Mouse (Mus musculus): ENCODE measurements at regions not wholly inside any gene's neighbourhood (a gene's known extent, or its start where the extent isn't known, plus 50 kb on each side); places are given as distances from the start of the nearest gene placed in this dataset.

- no peaks in the 10 kb centered on the region for H3K27me3 ChIP-seq (replicated peaks; ENCODE audit: control insufficient read depth, insufficient read depth, low read length)
- no peaks in the 10 kb centered on the region for H3K36me3 ChIP-seq (ENCODE audit: control insufficient read depth, insufficient read depth, low read length)
- no peak overlapping the region for H3K27ac ChIP-seq (ENCODE audit: low read length)
- H3K9me3 ChIP-seq (ENCODE audit: control insufficient read depth, low read length) = no peaks in the 10 kb centered on the region
- WGBS = 52% methylated on average over 3 of the region's 3 CpGs
- ATAC-seq = no peak
- H3K9ac ChIP-seq (ENCODE audit: low read depth, low read length) = no peak overlapping the region
- no peak overlapping the region for H3K4me2 ChIP-seq (ENCODE audit: low read depth, low read length)
- no peak overlapping the region for H3K4me3 ChIP-seq (ENCODE audit: low read length)
- no peaks in the 10 kb centered on the region for H3K4me1 ChIP-seq (ENCODE audit: control insufficient read depth, insufficient read depth, low read length)
These were observed 87.3 kb upstream of the Arsj start for GRCm38 (mm10) chr3:126276008-126276700.

- H3K4me2 ChIP-seq (ENCODE audit: low read depth, low read length) = no peak overlapping the region
- H3K4me1 ChIP-seq (ENCODE audit: control insufficient read depth, insufficient read depth, low read length) = no peaks in the 10 kb centered on the region
- H3K4me3 ChIP-seq (ENCODE audit: low read length) = no peak overlapping the region
- no peak overlapping the region for H3K27ac ChIP-seq (ENCODE audit: low read length)
- ATAC-seq = no peak
- no peaks in the 10 kb centered on the region for H3K27me3 ChIP-seq (replicated peaks; ENCODE audit: control insufficient read depth, insufficient read depth, low read length)
- H3K36me3 ChIP-seq (ENCODE audit: control insufficient read depth, insufficient read depth, low read length) = no peaks in the 10 kb centered on the region
- WGBS = 76% methylated on average over 7 of the region's 7 CpGs
- H3K9me3 ChIP-seq (ENCODE audit: control insufficient read depth, low read length) = no peaks in the 10 kb centered on the region
- no peak overlapping the region for H3K9ac ChIP-seq (ENCODE audit: low read depth, low read length)
These were observed 79.0 kb upstream of the Arsj start for GRCm38 (mm10) chr3:126284294-126285090.

DNA sequence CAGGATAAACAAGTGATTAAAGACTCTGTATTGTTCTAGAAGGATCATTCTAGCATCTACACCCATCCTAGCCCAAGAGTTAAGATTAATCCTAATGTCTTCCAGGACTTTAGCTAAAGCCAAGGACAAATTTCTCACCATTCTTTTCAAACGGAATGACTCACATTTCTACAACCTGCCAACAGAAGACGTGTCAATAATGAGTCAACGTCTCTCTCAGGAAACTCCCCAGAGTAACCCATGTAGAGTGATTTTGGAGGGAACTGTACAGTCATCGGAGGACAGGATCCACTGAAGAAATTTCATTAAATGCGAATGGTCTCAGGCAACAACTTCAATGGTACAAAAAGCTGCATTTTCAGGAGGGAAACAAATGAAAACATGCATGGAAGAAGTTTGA lies 71.2 kb upstream of the Arsj start:
- Histone ChIP-seq H3K4me3 (ENCODE audit: low read length) (no peak overlapping the region), H3K4me2 (ENCODE audit: low read depth, low read length) (no peak overlapping the region), H3K36me3 (ENCODE audit: control insufficient read depth, insufficient read depth, low read length) (no peaks in the 10 kb centered on the region), H3K27ac (ENCODE audit: low read length) (no peak overlapping the region), H3K27me3 (replicated peaks; ENCODE audit: control insufficient read depth, insufficient read depth, low read length) (no peaks in the 10 kb centered on the region), H3K4me1 (ENCODE audit: control insufficient read depth, insufficient read depth, low read length) (no peaks in the 10 kb centered on the region), H3K9ac (ENCODE audit: low read depth, low read length) (no peak overlapping the region), H3K9me3 (ENCODE audit: control insufficient read depth, low read length) (no peaks in the 10 kb centered on the region)
- ATAC-seq = no peak
- 86% methylated on average over 5 of the region's 5 CpGs for WGBS

- WGBS = 78% methylated on average over 1 of the region's 1 CpGs
- Histone ChIP-seq H3K27ac (ENCODE audit: low read length) (no peak overlapping the region), H3K4me2 (ENCODE audit: low read depth, low read length) (no peak overlapping the region), H3K9me3 (ENCODE audit: control insufficient read depth, low read length) (no peaks in the 10 kb centered on the region), H3K36me3 (ENCODE audit: control insufficient read depth, insufficient read depth, low read length) (no peaks in the 10 kb centered on the region), H3K27me3 (replicated peaks; ENCODE audit: control insufficient read depth, insufficient read depth, low read length) (no peaks in the 10 kb centered on the region), H3K4me1 (ENCODE audit: control insufficient read depth, insufficient read depth, low read length) (no peaks in the 10 kb centered on the region), H3K4me3 (ENCODE audit: low read length) (no peak overlapping the region), H3K9ac (ENCODE audit: low read depth, low read length) (no peak overlapping the region)
- no peak for ATAC-seq
These were observed 70.7 kb upstream of the Arsj start for GRCm38 (mm10) chr3:126292830-126293229.

DNA sequence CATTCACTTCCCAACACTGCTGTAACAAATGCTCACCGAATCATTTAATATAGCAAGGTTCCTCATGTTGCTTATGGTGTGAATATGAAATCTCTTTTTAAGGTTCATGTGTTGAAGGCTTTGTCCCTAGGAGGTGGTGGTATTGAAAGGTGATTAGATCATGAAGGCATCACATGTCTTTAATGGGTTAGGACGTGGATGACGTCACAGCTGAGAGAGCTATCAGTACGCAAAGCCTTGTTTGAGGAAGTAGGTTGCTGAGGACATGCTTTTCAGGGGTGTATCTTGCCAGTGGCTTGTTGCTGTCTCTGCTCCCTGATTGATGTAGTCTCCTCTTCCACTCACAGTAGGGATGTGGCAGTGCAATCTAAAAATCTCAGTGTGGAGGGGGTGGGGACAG lies 69.8 kb upstream of the Arsj start:
- Histone ChIP-seq H3K27ac (ENCODE audit: low read length) (no peak overlapping the region), H3K4me3 (ENCODE audit: low read length) (no peak overlapping the region), H3K4me2 (ENCODE audit: low read depth, low read length) (no peak overlapping the region), H3K9me3 (ENCODE audit: control insufficient read depth, low read length) (no peaks in the 10 kb centered on the region), H3K27me3 (replicated peaks; ENCODE audit: control insufficient read depth, insufficient read depth, low read length) (no peaks in the 10 kb centered on the region), H3K4me1 (ENCODE audit: control insufficient read depth, insufficient read depth, low read length) (no peaks in the 10 kb centered on the region), H3K9ac (ENCODE audit: low read depth, low read length) (no peak overlapping the region), H3K36me3 (ENCODE audit: control insufficient read depth, insufficient read depth, low read length) (no peaks in the 10 kb centered on the region)
- ATAC-seq = no peak
- WGBS = 91% methylated on average over 4 of the region's 4 CpGs

- H3K9ac ChIP-seq (ENCODE audit: low read depth, low read length) = no peak overlapping the region
These were observed 67.6 kb upstream of the Arsj start for GRCm38 (mm10) chr3:126295932-126296331.

GRCm38 (mm10) chr3:126299257-126299656 lies 64.2 kb upstream of the Arsj start:
- Histone ChIP-seq H3K4me2 (ENCODE audit: low read depth, low read length) (no peak overlapping the region), H3K4me1 (ENCODE audit: control insufficient read depth, insufficient read depth, low read length) (no peaks in the 10 kb centered on the region), H3K4me3 (ENCODE audit: low read length) (no peak overlapping the region), H3K27ac (ENCODE audit: low read length) (no peak overlapping the region), H3K9ac (ENCODE audit: low read depth, low read length) (no peak overlapping the region), H3K27me3 (replicated peaks; ENCODE audit: control insufficient read depth, insufficient read depth, low read length) (no peaks in the 10 kb centered on the region), H3K36me3 (ENCODE audit: control insufficient read depth, insufficient read depth, low read length) (no peaks in the 10 kb centered on the region), H3K9me3 (ENCODE audit: control insufficient read depth, low read length) (no peaks in the 10 kb centered on the region)
- no peak for ATAC-seq
- WGBS = 68% methylated on average over 3 of the region's 3 CpGs

More at GRCm38 (mm10) chr3:126295932-126296331, 67.6 kb upstream of the Arsj start:
- Histone ChIP-seq H3K36me3 (ENCODE audit: control insufficient read depth, insufficient read depth, low read length) (no peaks in the 10 kb centered on the region), H3K4me1 (ENCODE audit: control insufficient read depth, insufficient read depth, low read length) (no peaks in the 10 kb centered on the region), H3K27ac (ENCODE audit: low read length) (no peak overlapping the region), H3K27me3 (replicated peaks; ENCODE audit: control insufficient read depth, insufficient read depth, low read length) (no peaks in the 10 kb centered on the region), H3K4me2 (ENCODE audit: low read depth, low read length) (no peak overlapping the region), H3K4me3 (ENCODE audit: low read length) (no peak overlapping the region), H3K9me3 (ENCODE audit: control insufficient read depth, low read length) (no peaks in the 10 kb centered on the region)
- WGBS = 91% methylated on average over 1 of the region's 1 CpGs
- no peak for ATAC-seq

- no peak for ATAC-seq
- Histone ChIP-seq H3K4me3 (ENCODE audit: low read length) (no peak overlapping the region), H3K4me1 (ENCODE audit: control insufficient read depth, insufficient read depth, low read length) (no peaks in the 10 kb centered on the region), H3K4me2 (ENCODE audit: low read depth, low read length) (no peak overlapping the region), H3K36me3 (ENCODE audit: control insufficient read depth, insufficient read depth, low read length) (no peaks in the 10 kb centered on the region), H3K9ac (ENCODE audit: low read depth, low read length) (no peak overlapping the region), H3K27ac (ENCODE audit: low read length) (no peak overlapping the region), H3K27me3 (replicated peaks; ENCODE audit: control insufficient read depth, insufficient read depth, low read length) (no peaks in the 10 kb centered on the region), H3K9me3 (ENCODE audit: control insufficient read depth, low read length) (no peaks in the 10 kb centered on the region)
These were observed 55.2 kb upstream of the Arsj start for GRCm38 (mm10) chr3:126308303-126308702.

Data from intestine, embryonic 16.5 days (tissue).